Mouse (Mus musculus) myocyte (in vitro differentiated cells): ENCODE results near the gene Spns1.

ENCODE experiments used
- CEBPB ChIP-seq: IDR thresholded peaks from 2 replicates; pipeline ENCODE4 v1.6.1; 2011; ENCODE audit warnings: mild to moderate bottlenecking, moderate library complexity; ENCODE audit not compliant: poor library complexity, insufficient read depth, severe bottlenecking
- E2F4 ChIP-seq: IDR thresholded peaks from one replicate; pipeline ENCODE4 v1.6.1; 2011; ENCODE audit warnings: mild to moderate bottlenecking, control low read depth, moderate library complexity; ENCODE audit not compliant: insufficient read depth
- POLR2A ChIP-seq: IDR thresholded peaks from one replicate; pipeline ENCODE4 v1.6.1; 2011; ENCODE audit warnings: low read depth, mild to moderate bottlenecking, control low read depth, moderate library complexity; ENCODE audit not compliant: insufficient read length
- REST ChIP-seq: IDR thresholded peaks from one replicate; pipeline ENCODE4 v1.6.1; 2011; ENCODE audit warnings: mild to moderate bottlenecking, control low read depth, moderate library complexity; ENCODE audit not compliant: insufficient read depth, insufficient read length
- SRF ChIP-seq: IDR thresholded peaks from one replicate; pipeline ENCODE4 v1.6.1; 2011; ENCODE audit warnings: low read depth; ENCODE audit not compliant: control insufficient read depth, insufficient read length
- USF1 ChIP-seq: IDR thresholded peaks from one replicate; pipeline ENCODE4 v1.6.1; 2011; ENCODE audit warnings: low read depth, mild to moderate bottlenecking, control low read depth, moderate library complexity

- TF ChIP-seq POLR2A = no peak
- TF ChIP-seq CEBPB = no peak
- TF ChIP-seq SRF = no peak
- no peak for TF ChIP-seq REST
- no peak for TF ChIP-seq USF1
- no peak for TF ChIP-seq E2F4
Measured at GRCm38 (mm10) chr7:126367636-126368035, 9.6 kb downstream of the Spns1 start.
